Mouse (Mus musculus) brown adipose tissue, adult 24 weeks (tissue): ENCODE measurements around the gene Tfcp2. TPM values are rescaled to one million over a fixed set of nuclear protein-coding genes. Genes with fewer than 3 reads are reported as not detected.
A peak's percentile ranks its signal among the peaks of the same experiment; 100 is the strongest.
"Not testable (repeated sequence)": the region's sequence is repeated elsewhere in the genome, so short reads cannot be mapped to it uniquely, and the experiment has no call there.

Source experiments
- H3K27ac ChIP-seq: fragments of 200-500 bp; replicated peaks from 2 replicates; pipeline ENCODE4 v1.5.1; 2012; ENCODE audit warnings: low read depth, mild to moderate bottlenecking, low read length
- H3K4me1 ChIP-seq: fragments of 200-500 bp; 2 replicates; pipeline ENCODE4 v1.6.1; 2012; ENCODE audit warnings: low read length, mixed read lengths; ENCODE audit not compliant: control insufficient read depth, insufficient read depth, insufficient read length
- H3K4me3 ChIP-seq: fragments of 200-500 bp; 2 replicates; pipeline ENCODE4 v1.5.1; 2012; ENCODE audit warnings: low read depth, mild to moderate bottlenecking, low read length, moderate library complexity; ENCODE audit not compliant: insufficient read depth
- polyA plus RNA-seq: library from polyadenylated mRNA; stranded (reverse); fragments of >200 nt; gene quantifications from 2 replicates; pipeline ENCODE4 v1.2.4, GENCODE M21; 2012; ENCODE audit not compliant: missing spikeins, insufficient read depth, insufficient read length

Gene Tfcp2
- polyA plus RNA-seq, 1 experiment, result 11.7 TPM

DNA sequence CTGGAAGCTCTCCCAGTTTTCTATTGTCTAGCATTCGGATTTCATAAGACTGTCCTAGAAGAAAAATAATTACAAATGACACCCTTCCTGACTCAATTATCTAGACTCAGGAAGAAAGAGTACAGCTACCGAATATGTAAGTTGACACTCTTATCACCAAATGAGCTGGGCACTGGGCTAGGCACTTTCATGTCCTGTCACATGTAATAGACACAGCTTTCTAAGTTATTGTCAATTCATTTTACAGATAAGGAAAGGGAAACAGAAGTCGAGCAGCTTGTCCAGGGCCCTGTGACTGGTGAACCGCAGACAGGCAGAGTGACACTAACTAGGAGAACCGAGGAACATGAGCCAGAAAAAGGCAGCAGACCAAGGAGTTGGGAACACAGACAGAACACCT, 23.9 kb downstream of the Tfcp2 start:
- no peak overlapping the region for H3K4me3 ChIP-seq
- no peak overlapping the region for H3K27ac ChIP-seq
- H3K4me1 ChIP-seq, result no peaks in the 10 kb centered on the region

DNA sequence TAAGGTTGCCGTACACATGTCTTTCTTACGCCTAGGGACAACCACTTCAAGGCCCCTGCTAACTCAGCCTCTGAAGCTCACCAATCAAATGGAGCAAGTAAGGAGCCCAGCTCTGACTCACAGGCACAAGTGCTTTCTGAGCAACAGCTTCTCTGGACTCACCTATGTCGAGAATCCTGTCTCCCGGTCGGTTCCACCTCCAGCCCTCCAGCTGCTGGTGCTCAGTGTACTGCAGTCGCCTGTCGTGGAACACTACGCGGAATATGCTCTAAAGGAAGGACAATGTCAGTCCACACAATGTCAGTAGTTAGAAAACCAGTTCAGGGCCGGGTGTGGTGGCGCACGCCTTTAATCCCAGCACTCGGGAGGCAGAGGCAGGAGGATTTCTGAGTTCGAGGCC, 26.4 kb downstream of the Tfcp2 start:
- H3K27ac ChIP-seq, result no peak overlapping the region
- no peaks in the 10 kb centered on the region for H3K4me1 ChIP-seq
- no peak overlapping the region for H3K4me3 ChIP-seq

DNA sequence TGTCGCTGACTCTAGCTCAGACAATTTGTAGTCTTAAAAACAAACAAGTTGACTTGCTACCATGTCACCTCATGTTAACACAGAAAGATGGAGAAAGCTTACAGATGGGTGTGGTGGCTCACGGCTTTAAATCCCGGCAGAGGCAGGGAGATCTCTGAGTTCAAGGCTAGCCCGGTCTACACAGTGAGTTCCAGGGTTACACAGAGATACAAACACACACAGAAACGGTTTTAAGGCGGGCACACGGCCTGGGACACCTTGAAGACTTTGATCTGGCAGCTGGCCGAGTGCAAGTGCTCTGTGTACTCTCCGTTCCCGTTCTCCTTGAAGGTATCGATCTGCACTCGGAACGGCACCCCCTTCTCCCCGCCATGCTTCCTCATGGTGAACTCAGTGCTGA, 31.5 kb downstream of the Tfcp2 start:
- Histone ChIP-seq H3K4me3 (no peak overlapping the region), H3K27ac (no peak overlapping the region), H3K4me1 (no peaks in the 10 kb centered on the region)

- Histone ChIP-seq H3K4me1 (no peaks in the 10 kb centered on the region), H3K27ac (no peak overlapping the region), H3K4me3 (no peak overlapping the region)
These were observed 36.7 kb downstream of the Tfcp2 start for GRCm38 (mm10) chr15:100515121-100515520.

DNA sequence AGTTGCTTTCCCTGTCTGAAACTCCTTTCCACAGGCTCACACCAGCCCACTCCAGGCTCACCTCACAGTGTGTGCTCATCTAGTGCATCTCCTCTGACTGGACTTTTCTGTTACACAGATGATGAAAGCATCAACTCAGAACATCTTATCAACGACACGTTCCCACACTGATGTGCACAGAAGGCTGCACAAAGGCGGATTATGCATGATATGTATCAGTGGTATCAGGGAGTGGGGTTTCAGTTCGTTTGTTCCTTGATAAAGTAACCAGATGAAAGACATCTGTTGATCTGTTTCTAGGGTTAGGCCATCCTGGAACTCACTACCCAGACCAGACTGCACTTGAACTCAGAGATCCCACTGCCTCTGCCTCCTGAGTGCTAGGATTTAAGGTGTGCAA, 38.4 kb downstream of the Tfcp2 start:
- Histone ChIP-seq H3K4me1 (no peaks in the 10 kb centered on the region), H3K4me3 (no peak overlapping the region)

DNA sequence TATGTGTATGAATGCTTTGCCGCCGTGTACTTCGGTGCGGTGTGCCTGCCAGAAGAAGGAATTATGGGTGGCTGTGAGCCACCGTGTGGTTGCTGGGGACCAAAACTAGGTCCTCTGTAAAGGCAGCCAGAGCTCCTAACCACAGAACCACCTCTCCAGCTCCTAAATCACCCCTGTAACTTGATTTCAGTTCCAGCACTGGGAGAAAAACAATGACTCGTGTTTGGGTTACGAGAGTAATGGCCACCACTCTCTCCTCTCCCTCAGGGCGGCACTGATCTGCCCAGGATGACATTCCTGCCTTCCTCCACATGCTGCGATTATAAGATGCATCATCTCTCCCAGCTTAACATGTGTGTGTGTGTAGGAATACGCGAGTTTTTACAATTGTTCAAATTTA, 41.7 kb downstream of the Tfcp2 start:
- Histone ChIP-seq H3K4me3 (no peak overlapping the region), H3K4me1 (no peaks in the 10 kb centered on the region), H3K27ac (no peak overlapping the region)

More for the DNA sequence above, 38.4 kb downstream of the Tfcp2 start:
- no peak overlapping the region for H3K27ac ChIP-seq

DNA sequence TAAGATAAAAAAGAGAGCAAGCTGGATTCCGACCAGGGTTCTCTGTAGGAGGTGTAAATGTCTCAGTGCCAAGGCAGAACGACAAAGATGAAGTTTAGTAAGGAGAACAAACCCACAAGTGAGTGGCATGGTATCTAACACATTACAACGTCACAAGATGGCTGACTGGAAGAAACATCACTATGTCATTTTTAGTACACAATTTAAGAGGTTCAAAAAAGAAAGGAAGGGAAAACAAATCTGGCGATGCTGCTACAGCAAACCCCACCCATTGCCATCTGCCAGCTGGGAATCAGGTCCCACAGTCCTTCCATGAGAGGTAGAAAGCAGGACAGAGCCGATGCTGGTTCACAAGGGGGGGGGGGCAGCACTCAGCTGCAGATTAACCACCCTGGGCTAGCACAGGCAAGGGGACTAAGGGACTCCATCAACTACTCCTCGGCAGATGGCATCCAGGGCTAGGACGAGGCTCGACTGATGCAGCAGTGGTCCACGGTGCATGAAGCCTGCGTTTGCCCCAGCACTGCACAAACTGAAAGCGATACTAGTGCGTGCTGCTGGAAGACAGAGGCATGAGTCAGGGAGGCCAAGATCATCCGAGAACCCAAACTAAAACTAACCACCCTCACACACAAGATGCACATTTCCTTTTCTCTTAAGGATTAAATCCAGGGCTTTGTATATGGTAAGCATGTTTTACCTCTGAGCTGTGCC, 43.2 kb downstream of the Tfcp2 start:
- Histone ChIP-seq H3K4me1 (no peaks in the 10 kb centered on the region), H3K4me3 (no peak overlapping the region), H3K27ac (no peak overlapping the region)

- not testable (repeated sequence) for H3K27ac ChIP-seq, H3K4me1 ChIP-seq, H3K4me3 ChIP-seq
These were observed 52.3 kb downstream of the Tfcp2 start for GRCm38 (mm10) chr15:100499506-100499905.

- peak within 1 kb of the TSS; percentile 71 for H3K4me3 ChIP-seq
- H3K4me1 ChIP-seq, result peaks cover 8% of the 10 kb centered on the region; the same call in 1 of the 2 replicates
- no peak within 1 kb of the TSS; the same call in 1 of the 2 replicates for H3K27ac ChIP-seq
These were observed 56.7 kb downstream of the Tfcp2 start, which contains the start of gene Csrnp2 for GRCm38 (mm10) chr15:100495102-100495501. Gene Csrnp2 (minus strand): TSS chr15:100495488.

- Histone ChIP-seq H3K27ac (no peak overlapping the region), H3K4me3 (peak overlapping the region; percentile 71), H3K4me1 (peaks cover 10% of the 10 kb centered on the region)
These were observed 57.2 kb downstream of the Tfcp2 start for GRCm38 (mm10) chr15:100494647-100495046.

DNA sequence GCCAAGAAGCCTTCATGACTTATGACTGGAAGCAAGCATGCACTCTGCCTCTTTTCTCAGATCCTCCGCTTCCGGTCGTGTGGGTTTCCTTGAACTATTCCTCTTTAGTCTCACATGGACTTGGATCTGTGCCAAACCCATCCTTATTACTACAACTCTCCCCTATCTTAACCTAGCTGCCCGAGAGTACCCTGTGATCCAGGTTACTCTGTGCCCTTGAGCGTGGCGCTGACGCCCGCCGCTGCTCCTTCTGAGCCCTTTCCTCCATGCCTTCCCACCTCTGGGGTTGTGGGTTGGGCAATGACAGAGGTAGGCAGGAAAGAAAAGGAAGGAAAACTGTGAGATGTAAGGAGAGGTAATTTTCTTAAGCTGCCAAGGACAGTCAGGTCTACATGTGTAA, 59.8 kb downstream of the Tfcp2 start:
- no peak overlapping the region for H3K4me3 ChIP-seq
- no peak overlapping the region for H3K27ac ChIP-seq
- peaks cover 15% of the 10 kb centered on the region for H3K4me1 ChIP-seq

DNA sequence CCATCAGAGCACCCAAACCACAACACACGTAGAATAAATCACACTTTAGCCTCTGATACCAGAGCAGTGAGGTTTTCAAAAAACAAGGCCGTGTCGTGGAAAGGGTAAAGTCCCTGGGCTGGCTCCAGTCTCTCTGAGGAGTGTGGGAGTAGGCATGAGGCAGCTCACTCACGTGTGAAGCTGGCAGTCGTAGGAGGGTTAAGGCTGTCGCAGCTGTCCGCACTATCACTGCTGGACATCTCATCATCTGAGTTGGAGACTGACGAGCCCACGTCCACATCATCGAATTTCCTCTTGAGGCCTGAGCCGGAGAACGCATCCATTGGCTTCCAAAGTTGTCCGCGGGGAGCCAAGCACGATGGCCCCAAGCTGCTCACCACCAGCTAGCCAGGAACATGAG, 62.5 kb downstream of the Tfcp2 start:
- Histone ChIP-seq H3K4me3 (no peak overlapping the region), H3K4me1 (peaks cover 15% of the 10 kb centered on the region), H3K27ac (no peak overlapping the region)

- H3K4me3 ChIP-seq, H3K4me1 ChIP-seq, H3K27ac ChIP-seq: not testable (repeated sequence)
These were observed 63.5 kb downstream of the Tfcp2 start for GRCm38 (mm10) chr15:100488297-100488696.

- Histone ChIP-seq H3K27ac (no peak overlapping the region), H3K4me1 (peaks cover 9% of the 10 kb centered on the region; the same call in 1 of the 2 replicates), H3K4me3 (no peak overlapping the region)
These were observed 64.8 kb downstream of the Tfcp2 start for GRCm38 (mm10) chr15:100487050-100487449.

DNA sequence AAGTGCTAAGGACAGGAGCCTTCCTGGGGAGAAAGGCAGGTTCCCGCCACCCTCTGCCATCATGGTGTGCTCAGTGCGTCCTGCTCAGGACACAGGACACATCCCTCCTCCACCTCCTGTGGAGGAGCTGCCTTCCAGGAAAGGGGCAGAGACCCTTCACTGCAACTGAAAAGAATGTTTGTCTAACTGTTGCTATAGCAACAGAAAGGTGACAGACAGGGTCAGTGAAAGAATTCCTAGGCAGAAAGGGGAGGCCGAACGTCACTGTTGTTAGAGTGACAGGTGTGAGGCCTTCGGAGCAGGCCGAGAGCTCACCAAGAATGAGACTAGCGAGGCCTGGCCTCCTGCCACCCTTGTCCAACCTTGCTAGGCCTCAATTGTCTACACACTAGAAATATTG, 65.4 kb downstream of the Tfcp2 start:
- peaks cover 9% of the 10 kb centered on the region; the same call in 1 of the 2 replicates for H3K4me1 ChIP-seq
- H3K4me3 ChIP-seq, result no peak overlapping the region
- no peak overlapping the region for H3K27ac ChIP-seq

- Histone ChIP-seq H3K4me3 (no peak overlapping the region), H3K27ac (no peak overlapping the region), H3K4me1 (peaks cover 9% of the 10 kb centered on the region; the same call in 1 of the 2 replicates)
These were observed 66.2 kb downstream of the Tfcp2 start for GRCm38 (mm10) chr15:100485576-100485975.
